Mouse (Mus musculus) forebrain, embryonic 16.5 days (tissue): ENCODE results near the gene Smurf1. TPM values are rescaled to one million over a fixed set of nuclear protein-coding genes. Genes with fewer than 3 reads are reported as not detected.

ENCODE experiments used
- microRNA-seq: library from miRNA; unstranded; fragments of <30 nt; microRNA quantifications from one replicate; pipeline ENCODE4, GENCODE M21; 2017
- polyA plus RNA-seq: library from polyadenylated mRNA; unstranded; fragments of >200 nt; fragmentation: Nextera tagmentation; extraction: Ambion mirVana; gene quantifications from 2 replicates; pipeline ENCODE4 v1.2.1, GENCODE M21; 2015

Smurf1 gene
- polyA plus RNA-seq, 1 experiment from 2014 or later, result 28.2 TPM

Small RNA genes within 50 kb of the gene (microRNA-seq; reads per million reads assigned to microRNA genes)
- gene Mir7039, result not detected

Other genes with a start within 250 kb of the Smurf1 start
- gene Tmem130, start 204.0 kb downstream of the Smurf1 start, polyA plus RNA-seq, result 124 and 229 TPM in 2 replicates
- 73.7 and 80.4 TPM in 2 replicates for gene Trrap, start 198.1 kb downstream of the Smurf1 start, polyA plus RNA-seq
- not detected in 2 replicates for gene Gm4871, start 66.9 kb upstream of the Smurf1 start, polyA plus RNA-seq
- gene 1700018F24Rik, start 77.1 kb upstream of the Smurf1 start, polyA plus RNA-seq, result not detected in 2 replicates
- gene Arpc1a, start 118.0 kb upstream of the Smurf1 start, polyA plus RNA-seq, result 247 and 259 TPM in 2 replicates
- not detected in 2 replicates for gene Kpna7, start 118.2 kb upstream of the Smurf1 start, polyA plus RNA-seq
- 62.2 and 63.7 TPM in 2 replicates for gene Arpc1b, start 148.4 kb upstream of the Smurf1 start, polyA plus RNA-seq
- 93.1 and 96.3 TPM in 2 replicates for gene Pdap1, start 174.4 kb upstream of the Smurf1 start, polyA plus RNA-seq
- gene Bud31, start 174.5 kb upstream of the Smurf1 start, polyA plus RNA-seq, result 190 and 196 TPM in 2 replicates
- gene Ptcd1, start 201.3 kb upstream of the Smurf1 start, polyA plus RNA-seq, result 24.7 and 25.8 TPM in 2 replicates
- 59.0 TPM in 2 replicates for gene Cpsf4, start 201.4 kb upstream of the Smurf1 start, polyA plus RNA-seq
- gene Atp5j2, start 226.2 kb upstream of the Smurf1 start, polyA plus RNA-seq, result 514 and 561 TPM in 2 replicates
- 15.5 and 17.5 TPM in 2 replicates for gene Zkscan14, start 236.0 kb upstream of the Smurf1 start, polyA plus RNA-seq
- 17.4 and 20.2 TPM in 2 replicates for gene Zkscan5, start 238.7 kb upstream of the Smurf1 start, polyA plus RNA-seq